Mouse (Mus musculus) colon, adult 2 months (tissue): ENCODE data around the gene Rnf123. TPM values are rescaled to one million over a fixed set of nuclear protein-coding genes. Genes with fewer than 3 reads are reported as not detected.

ENCODE experiments used
- polyA plus RNA-seq: library from polyadenylated mRNA; depleted of rRNA; stranded (reverse); fragments of >200 nt; gene quantifications from 2 replicates; pipeline ENCODE4 v1.2.3, GENCODE M21; 2012; rRNA removed

Gene Rnf123
- 79.7 and 82.5 TPM in 2 replicates for polyA plus RNA-seq

DNA sequence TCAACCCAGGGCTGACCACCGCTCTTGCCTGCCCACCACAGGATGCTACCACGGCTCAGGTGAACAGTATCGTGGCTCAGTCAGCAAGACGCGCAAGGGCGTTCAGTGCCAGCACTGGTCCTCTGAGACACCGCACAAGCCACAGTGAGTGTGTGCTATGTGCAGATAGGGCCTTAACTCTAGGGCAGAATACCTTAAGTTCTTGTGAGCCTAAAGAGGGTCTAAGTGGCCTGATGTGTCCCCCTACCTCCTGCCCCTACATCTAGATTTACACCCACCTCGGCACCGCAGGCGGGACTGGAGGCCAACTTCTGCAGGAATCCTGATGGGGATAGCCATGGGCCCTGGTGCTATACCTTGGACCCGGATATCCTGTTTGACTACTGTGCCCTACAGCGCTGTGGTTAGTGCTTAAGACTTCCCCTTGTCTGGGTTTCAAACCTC, at the start of gene Rnf123:
Gene Rnf123 (minus strand): TSS at position 359 of the 444 bp plus-strand sequence.

DNA sequence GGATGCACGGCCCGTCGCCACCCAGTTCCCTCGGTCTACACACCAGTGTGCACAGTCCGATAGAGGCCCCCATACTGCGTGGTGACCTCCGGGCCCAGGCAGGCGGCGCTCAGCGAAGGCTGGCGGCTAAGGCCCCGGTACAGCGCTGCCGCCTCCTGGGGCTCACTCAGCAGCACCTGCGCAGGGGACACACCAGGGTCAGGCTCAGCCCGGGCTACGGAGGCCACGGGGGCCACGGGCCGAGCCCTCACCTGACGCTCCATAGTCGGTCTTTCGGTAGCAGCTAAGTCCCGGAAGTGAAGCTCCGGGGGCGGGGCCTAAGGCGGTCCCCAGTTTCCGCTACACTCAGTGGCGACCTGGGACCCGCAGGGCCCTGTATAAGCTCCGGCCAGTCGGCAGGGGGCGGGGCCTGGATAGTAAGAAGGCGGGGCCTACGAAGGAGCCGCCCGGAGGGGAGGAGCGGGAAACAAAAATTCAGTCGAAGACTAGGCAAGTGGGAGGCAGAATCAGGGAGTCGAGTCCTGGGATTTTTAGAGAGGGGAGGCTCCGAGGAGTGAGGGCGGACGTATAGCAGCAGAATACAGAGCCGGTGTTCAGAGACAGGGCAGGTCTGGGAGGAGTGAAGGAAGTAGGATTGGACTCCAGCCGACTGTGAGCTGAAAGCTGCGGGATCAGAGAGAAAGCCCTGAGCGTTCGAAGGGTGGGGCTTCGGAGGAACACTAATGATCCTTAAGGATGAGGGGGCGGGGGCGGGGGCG, 11.2 kb upstream of the Rnf123 start, which contains the start of gene Apeh:
Gene Apeh (minus strand): TSS at position 423 of the 758 bp plus-strand sequence.

DNA sequence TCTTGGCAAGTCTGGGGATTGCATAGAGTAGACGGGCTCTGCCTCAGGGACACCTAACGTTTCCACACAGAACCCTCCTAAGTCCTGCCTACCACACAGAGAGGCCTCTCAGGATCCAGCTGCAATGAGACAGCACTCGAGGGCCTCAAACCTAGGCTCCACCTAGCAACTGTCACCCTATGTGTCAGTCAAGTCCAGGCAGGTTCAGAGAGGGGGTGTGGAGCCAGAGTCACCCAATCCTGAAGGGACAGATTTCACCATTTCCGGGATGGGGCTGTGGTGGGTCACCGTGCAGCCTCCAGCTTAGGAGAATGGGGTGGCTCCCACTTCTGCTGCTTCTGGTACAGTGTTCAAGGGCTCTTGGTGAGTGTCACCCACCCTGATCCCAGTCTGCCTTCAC, 3.0 kb downstream of the Rnf123 start, which contains the start of gene Mst1:
Gene Mst1 (plus strand): TSS at position 269 of the 400 bp plus-strand sequence.

DNA sequence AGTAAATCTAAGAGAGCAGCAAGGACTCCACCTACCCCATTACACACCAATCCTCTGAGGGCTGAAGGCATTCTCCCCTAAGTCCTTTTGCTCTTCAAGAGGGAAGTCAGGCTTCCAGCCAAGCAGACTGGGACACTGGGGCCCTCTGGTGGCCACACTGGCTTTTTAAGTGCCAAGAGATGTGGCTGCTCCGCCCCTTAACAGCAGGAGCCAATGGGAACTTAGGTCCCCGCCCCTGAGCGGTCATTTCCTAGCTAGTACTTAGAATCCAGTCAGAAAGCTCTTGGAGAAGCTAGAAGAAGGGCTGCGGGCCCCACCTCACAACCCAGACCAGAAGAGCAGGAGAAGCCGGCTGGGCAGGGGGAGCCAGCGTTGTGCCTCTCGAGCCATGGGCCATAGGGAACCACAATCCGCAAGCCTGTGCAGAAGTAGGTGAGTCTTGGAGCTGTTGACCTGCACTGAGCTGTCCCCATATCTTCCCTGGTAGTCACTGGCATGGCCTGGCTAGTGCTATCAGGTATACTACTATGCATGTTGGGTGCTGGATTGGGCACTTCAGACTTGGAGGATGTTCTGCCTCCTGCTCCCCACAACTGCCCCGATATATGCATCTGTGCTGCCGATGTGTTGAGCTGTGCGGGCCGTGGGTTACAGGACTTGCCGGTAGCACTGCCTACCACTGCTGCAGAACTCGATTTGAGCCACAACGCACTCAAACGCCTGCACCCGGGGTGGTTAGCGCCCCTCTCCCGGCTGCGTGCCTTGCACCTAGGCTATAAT, 30.1 kb downstream of the Rnf123 start, which contains the start of gene Amigo3:
Gene Amigo3 (plus strand): TSS at position 275 of the 780 bp plus-strand sequence.

DNA sequence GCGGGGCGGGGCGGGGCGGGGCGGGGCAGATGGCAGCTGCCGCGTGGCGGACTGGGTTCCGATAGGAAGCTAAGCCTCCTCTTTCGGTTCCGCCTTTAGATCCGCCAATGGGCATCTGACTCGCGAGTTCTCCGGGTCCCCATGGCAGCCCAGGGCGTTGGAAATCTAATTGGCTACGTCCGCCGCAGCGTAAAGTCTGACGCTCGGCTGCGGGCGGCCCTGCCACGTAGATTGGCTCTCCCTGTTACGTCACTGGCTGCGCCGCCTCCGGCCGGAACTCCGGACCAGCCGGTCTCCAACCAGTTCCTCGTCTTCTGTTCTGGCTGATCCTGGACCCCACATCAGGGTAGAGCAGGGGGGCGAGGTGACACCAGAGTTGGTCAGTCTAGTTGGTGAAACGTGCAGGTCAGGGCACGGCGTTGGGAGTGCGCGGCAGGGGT, 34.1 kb downstream of the Rnf123 start, which contains the start of gene Gmppb:
Gene Gmppb (plus strand): TSS at position 227 of the 440 bp plus-strand sequence.

DNA sequence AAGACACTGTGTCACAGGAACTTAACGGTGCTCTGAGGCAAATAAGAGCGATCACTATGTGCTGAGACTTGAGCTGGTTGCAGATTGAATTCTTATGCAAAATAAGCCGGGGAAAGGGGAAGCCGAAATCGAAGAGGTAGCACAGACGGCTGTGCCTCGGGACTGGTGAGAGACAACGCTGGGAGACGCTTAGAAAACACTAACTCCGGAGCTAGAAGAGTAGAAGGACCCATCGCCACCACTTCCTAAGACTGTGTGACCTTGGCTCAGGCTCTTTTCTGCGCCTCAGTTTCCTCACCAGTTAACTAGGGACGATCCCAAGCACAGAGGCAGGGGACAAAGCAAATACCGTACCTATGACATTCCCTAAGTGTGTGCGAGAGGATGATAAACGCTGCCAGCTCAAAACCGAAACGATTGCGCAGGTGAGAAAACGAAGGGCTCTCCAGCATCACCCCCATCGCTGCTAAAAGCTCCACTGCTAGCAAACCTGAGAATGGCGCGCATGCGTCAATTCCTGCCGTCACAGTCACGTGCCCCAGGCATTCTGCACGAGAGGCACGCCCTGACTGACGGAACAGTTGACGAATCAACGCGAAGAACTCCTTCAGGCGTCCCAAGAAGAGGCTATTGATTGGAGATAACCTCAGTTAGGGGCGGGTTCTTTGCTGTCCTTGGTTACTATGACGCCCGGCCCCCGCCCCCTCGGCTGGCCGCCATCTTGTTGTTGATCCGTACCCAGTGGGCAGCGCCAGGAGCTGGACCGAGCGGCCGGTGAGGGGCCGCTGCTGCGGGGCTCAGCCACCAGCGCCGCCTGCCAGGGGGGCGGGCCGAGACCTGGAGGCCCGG, 81.0 kb downstream of the Rnf123 start, which contains the start of gene Ip6k1:
Gene Ip6k1 (plus strand): TSS at position 580 of the 849 bp plus-strand sequence.

Other genes with a start within 250 kb of the Rnf123 start
- 9.4 and 10.8 TPM in 2 replicates for gene Rbm6, start 210.1 kb downstream of the Rnf123 start, polyA plus RNA-seq
- 81.4 and 99.9 TPM in 2 replicates for gene Mon1a, start 195.2 kb downstream of the Rnf123 start, polyA plus RNA-seq
- 114 and 117 TPM in 2 replicates for gene Mst1r, start 176.5 kb downstream of the Rnf123 start, polyA plus RNA-seq
- 0.02 TPM in 1 of 2 replicates, not detected in the other for gene Actl11, start 154.9 kb downstream of the Rnf123 start, polyA plus RNA-seq
- gene Camkv, start 147.7 kb downstream of the Rnf123 start, polyA plus RNA-seq, result 0.03 TPM in 1 of 2 replicates, not detected in the other
- 1.1 and 3.8 TPM in 2 replicates for gene Traip, start 133.2 kb downstream of the Rnf123 start, polyA plus RNA-seq
- gene Uba7, start 107.8 kb downstream of the Rnf123 start, polyA plus RNA-seq, result 53.4 and 66.2 TPM in 2 replicates
- gene Gm20661, start 100.3 kb downstream of the Rnf123 start, polyA plus RNA-seq, result 0.10 TPM in 1 of 2 replicates, not detected in the other
- 4.4 and 6.8 TPM in 2 replicates for gene Inka1, start 97.5 kb downstream of the Rnf123 start, polyA plus RNA-seq
- 0.35 and 1.2 TPM in 2 replicates for gene Cdhr4, start 90.8 kb downstream of the Rnf123 start, polyA plus RNA-seq
- gene Gm20662, start 87.0 kb downstream of the Rnf123 start, polyA plus RNA-seq, result 0.93 and 1.1 TPM in 2 replicates
- 112 and 139 TPM in 2 replicates for gene Ip6k1, start 80.8 kb downstream of the Rnf123 start, polyA plus RNA-seq
- gene Gmppb, start 34.1 kb downstream of the Rnf123 start, polyA plus RNA-seq, result 37.4 and 38.5 TPM in 2 replicates
- gene Amigo3, start 30.2 kb downstream of the Rnf123 start, polyA plus RNA-seq, result 13.0 and 13.5 TPM in 2 replicates
- gene Mst1, start 2.9 kb downstream of the Rnf123 start, polyA plus RNA-seq, result 0.31 and 0.59 TPM in 2 replicates
- gene Apeh, start 11.3 kb upstream of the Rnf123 start, polyA plus RNA-seq, result 125 and 159 TPM in 2 replicates
- gene Bsn, start 107.0 kb upstream of the Rnf123 start, polyA plus RNA-seq, result 3.3 and 3.5 TPM in 2 replicates
- 69.1 and 74.7 TPM in 2 replicates for gene Dag1, start 180.6 kb upstream of the Rnf123 start, polyA plus RNA-seq
- gene Nicn1, start 207.1 kb upstream of the Rnf123 start, polyA plus RNA-seq, result 10.7 and 12.1 TPM in 2 replicates
- 8.7 and 10.3 TPM in 2 replicates for gene Amt, start 213.5 kb upstream of the Rnf123 start, polyA plus RNA-seq
- 90.9 and 92.1 TPM in 2 replicates for gene Rhoa, start 222.8 kb upstream of the Rnf123 start, polyA plus RNA-seq
- 44.9 and 50.3 TPM in 2 replicates for gene Tcta, start 222.8 kb upstream of the Rnf123 start, polyA plus RNA-seq